Mouse (Mus musculus): ENCODE data around the gene Zc3h12a.

DNA sequence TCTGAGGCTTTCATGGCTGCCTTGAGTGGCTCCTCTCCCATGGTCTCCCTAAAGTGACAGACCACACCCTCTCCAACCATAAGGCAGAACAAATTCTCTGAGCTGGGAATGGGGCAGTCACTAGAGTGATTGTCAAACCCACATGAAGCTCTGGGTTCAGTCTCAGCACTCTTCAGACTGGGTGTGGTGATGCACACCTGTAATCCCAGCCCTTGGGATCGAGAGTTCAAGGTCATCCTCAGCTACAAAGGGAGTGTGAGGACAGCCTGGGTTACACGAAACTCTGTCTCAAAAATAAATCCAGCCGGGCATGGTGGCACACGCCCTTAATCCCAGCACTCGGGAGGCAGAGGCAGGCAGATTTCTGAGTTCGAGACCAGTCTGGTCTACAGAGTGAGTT is 24.8 kb upstream of the Zc3h12a start:
- TF ChIP-seq CTCF (conservative IDR thresholded peaks at IDR 0.05; ENCODE audit: insufficient read depth, insufficient read length, low read depth, low read length) (no peak), POLR2A (IDR thresholded peaks at IDR 0.05; ENCODE audit: low read depth, low read length) (no peak)

All from kidney, adult 2 months (tissue).